ENCODE assay signal across 6 mouse cellular contexts in genomic region chr4:123632116-123632515, GRCm38 (mm10). TPM values are rescaled to one million over a fixed set of nuclear protein-coding genes. Genes with fewer than 3 reads are reported as not detected.
A peak's percentile ranks its signal among the peaks of the same experiment; 100 is the strongest.
DNase-seq lines count a peak whose midpoint lies in the region; ATAC-seq and TF ChIP-seq lines count a peak whose summit lies in the region.
"Not testable (repeated sequence)": the region's sequence is repeated elsewhere in the genome, so short reads cannot be mapped to it uniquely, and the experiment has no call there.

No protein-coding gene starts in this region.

- WGBS in kidney, adult 2 months = 75% methylated on average over 5 of the region's 6 CpGs

- not testable (repeated sequence) for TF ChIP-seq EP300 in MEL (IDR thresholded peaks at IDR 0.05; ENCODE audit: low read depth in 1 of 2, low read length in 2 of 2)

- not testable (repeated sequence) for TF ChIP-seq POLR2A in MEL (IDR thresholded peaks at IDR 0.05; ENCODE audit: control insufficient read depth in 1 of 2, insufficient read depth in 1 of 2, low read depth in 1 of 2, low read length in 2 of 2, poor library complexity in 1 of 2); kidney, adult 2 months (IDR thresholded peaks at IDR 0.05; ENCODE audit: low read depth, low read length)

- not testable (repeated sequence) for H3K9me3 ChIP-seq in MEL (replicated peaks; ENCODE audit: insufficient read depth, low read length)

- H3K27me3 ChIP-seq in MEL (ENCODE audit: control insufficient read depth in 1 of 2, insufficient read depth in 2 of 2, low read length in 2 of 2); kidney, adult 2 months (replicated peaks; ENCODE audit: control insufficient read depth, insufficient read depth, low read length); splenic B cell, adult 2 months (ENCODE audit: control insufficient read depth, insufficient read depth, low read length, poor library complexity, severe bottlenecking): not testable (repeated sequence)

- H3K4me1 ChIP-seq in MEL (ENCODE audit: control insufficient read depth in 1 of 2, insufficient read depth in 2 of 2, low read length in 2 of 2) = not testable (repeated sequence)
- peaks cover 21% of the 10 kb centered on the region for H3K4me1 ChIP-seq in kidney, adult 2 months (ENCODE audit: control insufficient read depth, insufficient read depth, low read length)

- ATAC-seq in granulocyte monocyte progenitor cell, adult 5-6 weeks (replicated peaks; ENCODE audit: poor library complexity, severe bottlenecking) = peak; percentile 57
- ATAC-seq in megakaryocyte, adult 5-6 weeks (ENCODE audit: poor library complexity, severe bottlenecking) = peak; percentile 57

- H3K9ac ChIP-seq in MEL (ENCODE audit: control insufficient read depth, low read depth, low read length, poor library complexity, severe bottlenecking) = not testable (repeated sequence)

- not testable (repeated sequence) for H3K79me2 ChIP-seq in MEL (ENCODE audit: control insufficient read depth, insufficient read depth, low read length, poor library complexity)

- not testable (repeated sequence) for H3K4me3 ChIP-seq in MEL (ENCODE audit: control insufficient read depth in 1 of 2, insufficient read depth in 1 of 2, low read depth in 2 of 2, low read length in 2 of 2); kidney, adult 2 months (ENCODE audit: insufficient read depth, low read depth, low read length)

- not testable (repeated sequence) for H3K27ac ChIP-seq in MEL (ENCODE audit: control insufficient read depth, low read depth, low read length)
- peak overlapping the region; percentile 24; the same call in 1 of the 2 replicates for H3K27ac ChIP-seq in kidney, adult 2 months (ENCODE audit: insufficient read depth, low read depth, low read length)

- not testable (repeated sequence) for TF ChIP-seq CTCF in MEL (IDR thresholded peaks at IDR 0.05 in 2 of 3, conservative IDR thresholded peaks at IDR 0.05 in 1 of 3; ENCODE audit: control insufficient read depth in 1 of 3, insufficient read depth in 1 of 3, low read depth in 2 of 3, low read length in 3 of 3, poor library complexity in 1 of 3, severe bottlenecking in 1 of 3); kidney, adult 2 months (conservative IDR thresholded peaks at IDR 0.05; ENCODE audit: insufficient read depth, insufficient read length, low read depth, low read length)

- TF ChIP-seq RAD21 in MEL (IDR thresholded peaks at IDR 0.05; ENCODE audit: low read depth, low read length) = not testable (repeated sequence)

- DNase-seq in 416B (ENCODE audit: low read depth) (peak; percentile 67), MEL (ENCODE audit: low read depth, low spot score) (peak; percentile 35)
- not testable (repeated sequence) for DNase-seq in kidney, adult 2 months
- DNase-seq in splenic B cell, adult 2 months (ENCODE audit: low read depth, low spot score) = peak; percentile 25

- not testable (repeated sequence) for H3K36me3 ChIP-seq in MEL (ENCODE audit: control insufficient read depth in 1 of 2, insufficient read depth in 2 of 2, low read length in 2 of 2); kidney, adult 2 months (ENCODE audit: control insufficient read depth, insufficient read depth, low read length); splenic B cell, adult 2 months (ENCODE audit: control insufficient read depth, insufficient read depth, low read length, poor library complexity, severe bottlenecking)

TF ChIP-seq in MEL, 35 proteins besides CTCF, POLR2A, EP300 and RAD21:
- peak; percentile 24; the same call in 1 of the 2 replicates for TF ChIP-seq ZNF384 (IDR thresholded peaks at IDR 0.05; ENCODE audit: low read depth, low read length)

RNA-seq across cellular contexts. Expression of gene Macf1, which starts 52.0 kb away (rescaled TPM):
- 60.8 and 64.6 TPM in 2 replicates for total RNA-seq in MEL (2012; rRNA removed)
- 10 to 100 TPM; 18.5 to 71.4 TPM for polyA plus RNA-seq in MEL (2012; ENCODE audit: insufficient read depth in 1 of 2, insufficient read length in 2 of 2, low read depth in 1 of 2, low replicate concordance in 2 of 2, missing spikeins in 1 of 2)
- 127 and 129 TPM in 2 replicates for total RNA-seq in granulocyte monocyte progenitor cell, adult 5-6 weeks (2014; fragmentation: Nextera tagmentation)
- total RNA-seq in granulocyte monocyte progenitor cell, adult 5-6 weeks (2017) = 162 and 174 TPM in 2 replicates
- polyA plus RNA-seq in kidney, adult 2 months (2012; rRNA removed) = 58.4 and 62.9 TPM in 2 replicates
- total RNA-seq in megakaryocyte, adult 5-6 weeks (2015) = 130 and 137 TPM in 2 replicates
- total RNA-seq in megakaryocyte, adult 5-6 weeks (2017) = 192 and 219 TPM in 2 replicates
